Mouse (Mus musculus) erythroblast, embryonic 14.5 days (primary cell): ENCODE results near the gene Izumo1r. TPM values are rescaled to one million over a fixed set of nuclear protein-coding genes. Genes with fewer than 3 reads are reported as not detected.

Experiments used
- H3K27me3 ChIP-seq: 2 replicates; pipeline ENCODE4 v1.6.1; 2012; ENCODE audit warnings: inconsistent platforms; ENCODE audit not compliant: control insufficient read depth
- H3K36me3 ChIP-seq: 2 replicates; pipeline ENCODE4 v1.6.1; 2012; ENCODE audit warnings: mild to moderate bottlenecking, inconsistent platforms; ENCODE audit not compliant: control insufficient read depth
- H3K4me1 ChIP-seq: 2 replicates; pipeline ENCODE4 v1.6.1; 2012; ENCODE audit warnings: inconsistent platforms; ENCODE audit not compliant: control insufficient read depth
- H3K4me3 ChIP-seq: replicated peaks from 2 replicates; pipeline ENCODE3; 2012; ENCODE audit warnings: moderate library complexity, mild to moderate bottlenecking, inconsistent platforms
- H3K9me3 ChIP-seq: 2 replicates; pipeline ENCODE4 v1.6.1; 2012; ENCODE audit warnings: low read length, inconsistent platforms, mixed read lengths; ENCODE audit not compliant: control insufficient read depth
- GATA1 ChIP-seq: IDR thresholded peaks from 2 replicates; pipeline ENCODE4 v1.6.1; 2012; ENCODE audit warnings: low read length, inconsistent platforms, mixed read lengths
- TAL1 ChIP-seq: IDR thresholded peaks from 3 replicates; pipeline ENCODE4 v1.6.1; 2012; ENCODE audit warnings: low read length, inconsistent platforms, mixed read lengths
- polyA plus RNA-seq: library from polyadenylated mRNA; stranded (reverse); fragments of >175 nt; gene quantifications from 2 replicates; pipeline ENCODE4 v1.2.3, GENCODE M21; 2012

Gene Izumo1r
- polyA plus RNA-seq, 1 experiment: not detected

GRCm38 (mm10) chr9:14931943-14932342 lies 28.2 kb upstream of the Izumo1r start:
- Histone ChIP-seq H3K36me3 (no peaks in the 10 kb centered on the region), H3K4me3 (no peak overlapping the region), H3K9me3 (no peaks in the 10 kb centered on the region), H3K27me3 (no peaks in the 10 kb centered on the region), H3K4me1 (no peaks in the 10 kb centered on the region)
- TF ChIP-seq TAL1 (no peak), GATA1 (no peak)

GRCm38 (mm10) chr9:14931211-14931610 lies 27.5 kb upstream of the Izumo1r start:
- no peaks in the 10 kb centered on the region for H3K27me3 ChIP-seq
- no peak overlapping the region for H3K4me3 ChIP-seq
- TF ChIP-seq TAL1: no peak
- TF ChIP-seq GATA1: no peak
- H3K36me3 ChIP-seq: no peaks in the 10 kb centered on the region
- no peaks in the 10 kb centered on the region for H3K9me3 ChIP-seq
- H3K4me1 ChIP-seq: no peaks in the 10 kb centered on the region

- Histone ChIP-seq H3K36me3 (no peaks in the 10 kb centered on the region), H3K4me3 (no peak overlapping the region), H3K4me1 (no peaks in the 10 kb centered on the region), H3K9me3 (no peaks in the 10 kb centered on the region), H3K27me3 (no peaks in the 10 kb centered on the region)
- TF ChIP-seq GATA1 (no peak), TAL1 (no peak)
Observed at GRCm38 (mm10) chr9:14926593-14926992, 22.8 kb upstream of the Izumo1r start.

GRCm38 (mm10) chr9:14923625-14924024 lies 19.9 kb upstream of the Izumo1r start:
- Histone ChIP-seq H3K9me3 (no peaks in the 10 kb centered on the region), H3K27me3 (no peaks in the 10 kb centered on the region), H3K36me3 (no peaks in the 10 kb centered on the region), H3K4me3 (no peak overlapping the region), H3K4me1 (no peaks in the 10 kb centered on the region)
- no peak for TF ChIP-seq TAL1
- no peak for TF ChIP-seq GATA1

- Histone ChIP-seq H3K4me1 (no peaks in the 10 kb centered on the region), H3K36me3 (no peaks in the 10 kb centered on the region), H3K9me3 (peaks cover 2% of the 10 kb centered on the region; the same call in 1 of the 2 replicates), H3K4me3 (no peak overlapping the region), H3K27me3 (no peaks in the 10 kb centered on the region)
- TF ChIP-seq TAL1 (no peak), GATA1 (no peak)
Observed at GRCm38 (mm10) chr9:14921971-14922560, 18.3 kb upstream of the Izumo1r start.

- peaks cover 2% of the 10 kb centered on the region; the same call in 1 of the 2 replicates for H3K9me3 ChIP-seq
- no peaks in the 10 kb centered on the region for H3K27me3 ChIP-seq
- no peak for TF ChIP-seq TAL1
- no peak for TF ChIP-seq GATA1
- H3K36me3 ChIP-seq: no peaks in the 10 kb centered on the region
- H3K4me1 ChIP-seq: no peaks in the 10 kb centered on the region
- H3K4me3 ChIP-seq: no peak overlapping the region
Observed at GRCm38 (mm10) chr9:14921254-14921653, 17.5 kb upstream of the Izumo1r start.

- H3K27me3 ChIP-seq: no peaks in the 10 kb centered on the region
- no peaks in the 10 kb centered on the region for H3K36me3 ChIP-seq
- H3K4me1 ChIP-seq: no peaks in the 10 kb centered on the region
- TF ChIP-seq TAL1: no peak
- no peak for TF ChIP-seq GATA1
- H3K4me3 ChIP-seq: no peak overlapping the region
- H3K9me3 ChIP-seq: peaks cover 2% of the 10 kb centered on the region; the same call in 1 of the 2 replicates
Observed at GRCm38 (mm10) chr9:14920608-14921007, 16.9 kb upstream of the Izumo1r start.

GRCm38 (mm10) chr9:14918825-14919668 lies 15.3 kb upstream of the Izumo1r start:
- Histone ChIP-seq H3K36me3 (no peaks in the 10 kb centered on the region), H3K9me3 (peaks cover 2% of the 10 kb centered on the region; the same call in 1 of the 2 replicates), H3K4me3 (no peak overlapping the region), H3K27me3 (no peaks in the 10 kb centered on the region), H3K4me1 (no peaks in the 10 kb centered on the region)
- TF ChIP-seq TAL1 (no peak), GATA1 (no peak)

- Histone ChIP-seq H3K36me3 (no peaks in the 10 kb centered on the region), H3K27me3 (no peaks in the 10 kb centered on the region), H3K9me3 (peaks cover 2% of the 10 kb centered on the region; the same call in 1 of the 2 replicates), H3K4me1 (no peaks in the 10 kb centered on the region), H3K4me3 (no peak overlapping the region)
- TF ChIP-seq GATA1: no peak
- no peak for TF ChIP-seq TAL1
Observed at GRCm38 (mm10) chr9:14917661-14918060, 13.9 kb upstream of the Izumo1r start.
